ENCODE assay signal across 25 mouse cellular contexts in the genomic region with DNA sequence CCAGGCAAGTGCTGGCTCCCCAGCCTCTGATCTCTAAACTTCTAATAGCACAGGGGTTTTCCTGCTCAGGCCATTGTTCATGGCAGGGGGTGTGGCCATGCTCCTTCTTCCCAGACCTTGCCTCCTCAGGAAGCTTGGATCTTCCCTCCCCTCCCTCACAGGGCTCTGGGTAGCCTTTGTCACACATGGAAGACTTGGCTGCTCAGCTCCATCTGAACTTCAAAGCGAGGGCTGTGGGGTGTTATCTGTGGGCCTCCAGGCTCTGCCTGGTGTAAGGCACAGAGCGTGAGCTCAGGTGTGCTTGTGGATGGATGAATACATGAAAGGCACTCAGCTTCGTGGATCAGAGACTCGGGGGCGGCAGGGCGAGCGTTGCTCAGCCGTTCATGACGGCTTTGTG. TPM values are rescaled to one million over a fixed set of nuclear protein-coding genes. Genes with fewer than 3 reads are reported as not detected.
DNase-seq lines count a peak whose midpoint lies in the region; ATAC-seq and TF ChIP-seq lines count a peak whose summit lies in the region.
"Had no signal": no experiment of that assay in that cellular context is flagged by ENCODE, and none has a peak within 500 bp of the region (broad histone marks: within the 10 kb centered on the region; RNA-seq: fewer than 3 reads in every experiment).

No protein-coding gene starts in this region.

- H3K4me3 ChIP-seq in kidney, embryonic 15.5 days (replicated peaks) = no peak overlapping the region
- H3K4me3 ChIP-seq in neural tube, embryonic 12.5 days = no peak overlapping the region
- no peak overlapping the region for H3K4me3 ChIP-seq in midbrain, postnatal 0 days (ENCODE audit: low read depth, low read length)
- H3K4me3 ChIP-seq: heart, adult 2 months; limb, embryonic 15.5 days; myocyte; neural tube, embryonic 15.5 days; stomach, embryonic 15.5 days had no signal

- no peak overlapping the region for H3K9ac ChIP-seq in kidney, embryonic 15.5 days
- no peak overlapping the region for H3K9ac ChIP-seq in neural tube, embryonic 12.5 days
- H3K9ac ChIP-seq in midbrain, postnatal 0 days (replicated peaks; ENCODE audit: low read length, poor library complexity, severe bottlenecking) = 0 out of 2 replicates have a peak overlapping the region, but pooled peaks have one; percentile 19
- H3K9ac ChIP-seq: hindbrain, embryonic 14.5 days; limb, embryonic 15.5 days; liver, embryonic 14.5 days; neural tube, embryonic 15.5 days; stomach, embryonic 15.5 days had no signal

- H3K27me3 ChIP-seq in kidney, embryonic 15.5 days = no peaks in the 10 kb centered on the region
- no peaks in the 10 kb centered on the region for H3K27me3 ChIP-seq in neural tube, embryonic 12.5 days (replicated peaks)
- H3K27me3 ChIP-seq in midbrain, postnatal 0 days (ENCODE audit: insufficient read depth, low read length) = no peaks in the 10 kb centered on the region
- H3K27me3 ChIP-seq: limb, embryonic 15.5 days; neural tube, embryonic 15.5 days; stomach, embryonic 15.5 days had no signal

- TF ChIP-seq CTCF in midbrain, postnatal 0 days (IDR thresholded peaks at IDR 0.05) = no peak

- H3K4me2 ChIP-seq in kidney, embryonic 15.5 days = peak overlapping the region; percentile 38; the same call in 1 of the 2 replicates
- H3K4me2 ChIP-seq in neural tube, embryonic 12.5 days (replicated peaks) = no peak overlapping the region
- no peak overlapping the region for H3K4me2 ChIP-seq in midbrain, postnatal 0 days (ENCODE audit: low read depth, low read length, poor library complexity, severe bottlenecking)
- H3K4me2 ChIP-seq: hindbrain, embryonic 14.5 days; limb, embryonic 15.5 days; neural tube, embryonic 15.5 days; stomach, embryonic 15.5 days had no signal

- no peaks in the 10 kb centered on the region for H3K9me3 ChIP-seq in kidney, embryonic 15.5 days (replicated peaks)
- H3K9me3 ChIP-seq in neural tube, embryonic 12.5 days = no peaks in the 10 kb centered on the region
- H3K9me3 ChIP-seq in midbrain, postnatal 0 days (ENCODE audit: low read length) = no peaks in the 10 kb centered on the region
- H3K9me3 ChIP-seq: limb, embryonic 15.5 days; neural tube, embryonic 15.5 days; stomach, embryonic 15.5 days had no signal

- 0 out of 2 replicates have a peak, but pooled peaks cover 4% of the 10 kb centered on the region for H3K36me3 ChIP-seq in kidney, embryonic 15.5 days
- H3K36me3 ChIP-seq in neural tube, embryonic 12.5 days = no peaks in the 10 kb centered on the region
- no peaks in the 10 kb centered on the region for H3K36me3 ChIP-seq in midbrain, postnatal 0 days (ENCODE audit: insufficient read depth, low read length)
- H3K36me3 ChIP-seq: limb, embryonic 15.5 days; neural tube, embryonic 15.5 days; stomach, embryonic 15.5 days had no signal

- 32% methylated on average over 9 of the region's 9 CpGs for WGBS in kidney, embryonic 15.5 days
- WGBS in neural tube, embryonic 12.5 days = 63% methylated on average over 9 of the region's 9 CpGs
- WGBS in midbrain, postnatal 0 days = 38% methylated on average over 9 of the region's 9 CpGs

- H3K27ac ChIP-seq in kidney, embryonic 15.5 days = no peak overlapping the region
- no peak overlapping the region for H3K27ac ChIP-seq in neural tube, embryonic 12.5 days
- peak overlapping the region; percentile 68 for H3K27ac ChIP-seq in midbrain, postnatal 0 days (ENCODE audit: low read depth, low read length)
- H3K27ac ChIP-seq: heart, adult 2 months; hindbrain, embryonic 14.5 days; limb, embryonic 15.5 days; liver, embryonic 14.5 days; neural tube, embryonic 15.5 days; stomach, embryonic 15.5 days had no signal

- DNase-seq in embryo, embryonic 10.5 days (ENCODE audit: low spot score) = peak; percentile 12
- no peak for DNase-seq in embryo, embryonic 9.5 days (ENCODE audit: extremely low spot score)
- DNase-seq in kidney, adult 18-20 months = no peak
- no peak for DNase-seq in neural tube, embryonic 10.5 days (ENCODE audit: extremely low spot score, low spot score)
- DNase-seq in midbrain, postnatal 0 days (ENCODE audit: low spot score) = no peak
- DNase-seq in gastrocnemius, adult 18-20 months (ENCODE audit: low spot score) = no peak
- DNase-seq: adrenal gland, postnatal 36 days; cerebellum, adult 11-12 months; cerebellum, postnatal 10 days; gastrocnemius, postnatal 36 days; heart, adult 2 months; kidney, adult 8-10 months; left cerebral cortex, postnatal 4 days; lung, postnatal 4 days; thymus, adult 18-20 months; thymus, postnatal 36 days had no signal

- peaks cover 8% of the 10 kb centered on the region for H3K4me1 ChIP-seq in kidney, embryonic 15.5 days
- no peaks in the 10 kb centered on the region for H3K4me1 ChIP-seq in neural tube, embryonic 12.5 days
- peaks cover 2% of the 10 kb centered on the region; the same call in 1 of the 2 replicates for H3K4me1 ChIP-seq in midbrain, postnatal 0 days (ENCODE audit: insufficient read depth, low read length)
- H3K4me1 ChIP-seq: limb, embryonic 15.5 days; neural tube, embryonic 15.5 days; stomach, embryonic 15.5 days had no signal

- peak; percentile 90 for ATAC-seq in kidney, embryonic 15.5 days (replicated peaks; ENCODE audit: low FRiP score)
- 0 out of 2 replicates have a peak, but pooled peaks have one; percentile 25 for ATAC-seq in neural tube, embryonic 12.5 days (ENCODE audit: low FRiP score, low read depth)
- peak; percentile 53 for ATAC-seq in midbrain, postnatal 0 days (ENCODE audit: low FRiP score)
- ATAC-seq: inflammation-experienced regulatory T-cells, adult 6 months had no signal

RNA-seq across cellular contexts. Expression of a gene that starts 20.2 kb away (rescaled TPM):
- 9.0 and 10.6 TPM in 2 replicates for polyA plus RNA-seq in kidney, embryonic 15.5 days (2015; fragmentation: Nextera tagmentation; extraction: Ambion mirVana)
- 1.9 and 2.4 TPM in 2 replicates for polyA plus RNA-seq in neural tube, embryonic 12.5 days (2016; fragmentation: Nextera tagmentation; extraction: Ambion mirVana)
- total RNA-seq in midbrain, postnatal 0 days (2014; rRNA removed) = 0.82 and 2.0 TPM in 2 replicates
- 1.1 and 1.6 TPM in 2 replicates for polyA plus RNA-seq in midbrain, postnatal 0 days (2015; fragmentation: Nextera tagmentation; extraction: Ambion mirVana)
- not detected for total RNA-seq in gastrocnemius, adult 18-20 months (2021)
- total RNA-seq: gastrocnemius, postnatal 36 days had no signal
- polyA plus RNA-seq: myocyte had no signal

RNA-seq across cellular contexts. Expression of a gene that starts 54.7 kb away (rescaled TPM):
- 5.5 and 6.5 TPM in 2 replicates for polyA plus RNA-seq in kidney, embryonic 15.5 days (2015; fragmentation: Nextera tagmentation; extraction: Ambion mirVana)
- 5.3 TPM in 2 replicates for polyA plus RNA-seq in neural tube, embryonic 12.5 days (2016; fragmentation: Nextera tagmentation; extraction: Ambion mirVana)
- 10.1 and 17.9 TPM in 2 replicates for total RNA-seq in midbrain, postnatal 0 days (2014; rRNA removed)
- polyA plus RNA-seq in midbrain, postnatal 0 days (2015; fragmentation: Nextera tagmentation; extraction: Ambion mirVana) = 3.0 and 3.3 TPM in 2 replicates
- total RNA-seq in gastrocnemius, adult 18-20 months (2021) = 1 to 10 TPM; 1.0 to 1.4 TPM
- polyA plus RNA-seq: inflammation-experienced regulatory T-cells, adult 6 months had no signal

Comparison
In these comparisons a context has a peak if more than half of its experiments do, and no peak if none do; other contexts are left out.
1. ATAC-seq: peak in every context shown above with its lines; median percentile 90 in kidney, embryonic 15.5 days; 53 in midbrain, postnatal 0 days; 25 in neural tube, embryonic 12.5 days.